Mouse (Mus musculus) kidney, embryonic 14.5 days (tissue): ENCODE measurements around the gene Cetn3. TPM values are rescaled to one million over a fixed set of nuclear protein-coding genes. Genes with fewer than 3 reads are reported as not detected.
A peak's percentile ranks its signal among the peaks of the same experiment; 100 is the strongest.

Source experiments
- ATAC-seq: fragments of 200-750 bp; cut with Nextera tagmentation; 2 replicates; pipeline ENCODE4 v1.8.0; 2017; ENCODE audit warnings: moderate number of reproducible peaks, mild to moderate bottlenecking, moderate TSS enrichment, moderate library complexity; ENCODE audit not compliant: low FRiP score, low TSS enrichment
- H3K27ac ChIP-seq: fragments of 300-500 bp; sonication (generic); 2 replicates; pipeline ENCODE4 v1.5.1; 2014; ENCODE audit warnings: low read depth, mild to moderate bottlenecking, low read length, moderate library complexity, mixed read lengths
- H3K27me3 ChIP-seq: fragments of 300-500 bp; sonication (generic); 2 replicates; pipeline ENCODE4 v1.6.1; 2014; ENCODE audit warnings: mild to moderate bottlenecking, low read length; ENCODE audit not compliant: control insufficient read depth, insufficient read depth
- H3K36me3 ChIP-seq: fragments of 300-500 bp; sonication (generic); 2 replicates; pipeline ENCODE4 v1.6.1; 2014; ENCODE audit warnings: low read length, mixed read lengths; ENCODE audit not compliant: control insufficient read depth, insufficient read depth
- H3K4me1 ChIP-seq: fragments of 300-500 bp; sonication (generic); 2 replicates; pipeline ENCODE4 v1.6.1; 2014; ENCODE audit warnings: low read length, mixed read lengths; ENCODE audit not compliant: control insufficient read depth, insufficient read depth
- H3K4me2 ChIP-seq: fragments of 300-500 bp; sonication (generic); replicated peaks from 2 replicates; pipeline ENCODE4 v1.6.1; 2014; ENCODE audit warnings: low read depth, mild to moderate bottlenecking, low read length
- H3K4me3 ChIP-seq: fragments of 300-500 bp; sonication (generic); 2 replicates; pipeline ENCODE4 v1.5.1; 2014; ENCODE audit warnings: mild to moderate bottlenecking, low read length
- H3K9ac ChIP-seq: fragments of 300-500 bp; sonication (generic); 2 replicates; pipeline ENCODE4 v1.6.1; 2014; ENCODE audit warnings: low read depth, mild to moderate bottlenecking, low read length, moderate library complexity
- H3K9me3 ChIP-seq: fragments of 300-500 bp; sonication (generic); 2 replicates; pipeline ENCODE4 v1.6.1; 2016; ENCODE audit warnings: low read length; ENCODE audit not compliant: control insufficient read depth
- WGBS: fragments of 180-500 bp; shearing (Covaris S2); extraction: QIAGEN DNeasy Blood & Tissue Kit; methylation state at CpG from one replicate; pipeline ENCODE4 v1.1.7; 2014; 5-methylcytosine and 5-hydroxymethylcytosine counted together
- polyA plus RNA-seq: library from polyadenylated mRNA; unstranded; fragments of >200 nt; fragmentation: Nextera tagmentation; extraction: Ambion mirVana; gene quantifications from 2 replicates; pipeline ENCODE4 v1.2.1, GENCODE M21; 2014

The Cetn3 gene
- polyA plus RNA-seq, 1 experiment from 2014 or later: 275 TPM

GRCm38 (mm10) chr13:81761566-81762186 is 21.2 kb upstream of the Cetn3 start:
- no peak overlapping the region for H3K9ac ChIP-seq
- no peaks in the 10 kb centered on the region for H3K27me3 ChIP-seq
- H3K4me1 ChIP-seq: no peaks in the 10 kb centered on the region
- no peak overlapping the region for H3K27ac ChIP-seq
- peak; percentile 75; the same call in 1 of the 2 replicates for ATAC-seq
- no peak overlapping the region for H3K4me2 ChIP-seq
- no peaks in the 10 kb centered on the region for H3K9me3 ChIP-seq
- WGBS: 32% methylated on average over 14 of the region's 14 CpGs
- no peaks in the 10 kb centered on the region for H3K36me3 ChIP-seq
- no peak overlapping the region for H3K4me3 ChIP-seq

- Histone ChIP-seq H3K4me2 (no peak overlapping the region), H3K27ac (no peak overlapping the region), H3K27me3 (no peaks in the 10 kb centered on the region), H3K4me3 (no peak overlapping the region), H3K4me1 (no peaks in the 10 kb centered on the region), H3K36me3 (no peaks in the 10 kb centered on the region), H3K9me3 (no peaks in the 10 kb centered on the region; the same call in 1 of the 2 replicates), H3K9ac (no peak overlapping the region)
- ATAC-seq: no peak
- WGBS: 88% methylated on average over 5 of the region's 5 CpGs
Observed at GRCm38 (mm10) chr13:81764173-81764572, 18.7 kb upstream of the Cetn3 start.

- Histone ChIP-seq H3K9me3 (no peaks in the 10 kb centered on the region; the same call in 1 of the 2 replicates), H3K9ac (no peak overlapping the region), H3K27ac (no peak overlapping the region), H3K4me3 (no peak overlapping the region), H3K4me2 (no peak overlapping the region), H3K36me3 (no peaks in the 10 kb centered on the region), H3K27me3 (no peaks in the 10 kb centered on the region), H3K4me1 (no peaks in the 10 kb centered on the region)
- 77% methylated on average over 7 of the region's 7 CpGs for WGBS
- no peak for ATAC-seq
Observed at GRCm38 (mm10) chr13:81767038-81767659, 15.7 kb upstream of the Cetn3 start.

- Histone ChIP-seq H3K4me2 (no peak overlapping the region), H3K9me3 (no peaks in the 10 kb centered on the region), H3K4me1 (no peaks in the 10 kb centered on the region), H3K27ac (no peak overlapping the region), H3K9ac (no peak overlapping the region), H3K27me3 (no peaks in the 10 kb centered on the region), H3K4me3 (no peak overlapping the region), H3K36me3 (no peaks in the 10 kb centered on the region)
- ATAC-seq: no peak
- 86% methylated on average over 3 of the region's 3 CpGs for WGBS
Observed at GRCm38 (mm10) chr13:81776217-81776616, 6.7 kb upstream of the Cetn3 start.

GRCm38 (mm10) chr13:81782475-81782874 is 402 bp upstream of the Cetn3 start:
- Histone ChIP-seq H3K27me3 (no peaks in the 10 kb centered on the region), H3K4me1 (0 out of 2 replicates have a peak, but pooled peaks cover 3% of the 10 kb centered on the region), H3K9me3 (no peaks in the 10 kb centered on the region), H3K4me2 (peak overlapping the region; percentile 70), H3K4me3 (peak overlapping the region; percentile 68), H3K27ac (peak overlapping the region; percentile 98; the same call in 1 of the 2 replicates), H3K36me3 (peaks cover 4% of the 10 kb centered on the region; the same call in 1 of the 2 replicates), H3K9ac (peak overlapping the region; percentile 65)
- ATAC-seq: no peak
- 43% methylated on average over 9 of the region's 9 CpGs for WGBS

GRCm38 (mm10) chr13:81783405-81784342 is 797 bp downstream of the Cetn3 start:
- Histone ChIP-seq H3K27ac (peak overlapping the region; percentile 98), H3K4me1 (0 out of 2 replicates have a peak, but pooled peaks cover 3% of the 10 kb centered on the region), H3K4me2 (peak overlapping the region; percentile 70), H3K36me3 (peaks cover 12% of the 10 kb centered on the region; the same call in 1 of the 2 replicates), H3K27me3 (no peaks in the 10 kb centered on the region), H3K4me3 (peak overlapping the region; percentile 68), H3K9me3 (no peaks in the 10 kb centered on the region), H3K9ac (peak overlapping the region; percentile 88)
- under 1% methylated on average over 59 of the region's 62 CpGs for WGBS
- ATAC-seq: peak; percentile 99

GRCm38 (mm10) chr13:81785766-81786480 is 3.0 kb downstream of the Cetn3 start:
- Histone ChIP-seq H3K9me3 (no peaks in the 10 kb centered on the region), H3K4me1 (0 out of 2 replicates have a peak, but pooled peaks cover 3% of the 10 kb centered on the region), H3K9ac (no peak overlapping the region), H3K4me2 (no peak overlapping the region), H3K27ac (no peak overlapping the region), H3K27me3 (no peaks in the 10 kb centered on the region), H3K4me3 (no peak overlapping the region), H3K36me3 (peaks cover 22% of the 10 kb centered on the region; the same call in 1 of the 2 replicates)
- ATAC-seq: no peak
- 83% methylated on average over 11 of the region's 11 CpGs for WGBS

- H3K27me3 ChIP-seq: no peaks in the 10 kb centered on the region
- H3K9ac ChIP-seq: no peak overlapping the region
- 95% methylated on average over 8 of the region's 8 CpGs for WGBS
- no peak for ATAC-seq
- no peak overlapping the region for H3K4me3 ChIP-seq
- no peaks in the 10 kb centered on the region for H3K4me1 ChIP-seq
- H3K36me3 ChIP-seq: peaks cover 33% of the 10 kb centered on the region; the same call in 1 of the 2 replicates
- H3K4me2 ChIP-seq: no peak overlapping the region
- no peak overlapping the region for H3K27ac ChIP-seq
- H3K9me3 ChIP-seq: no peaks in the 10 kb centered on the region
Observed at GRCm38 (mm10) chr13:81790160-81790559, 7.3 kb downstream of the Cetn3 start.
